Mouse (Mus musculus): ENCODE data around the gene Apbb2.
"Not testable (repeated sequence)": the region's sequence is repeated elsewhere in the genome, so short reads cannot be mapped to it uniquely, and the experiment has no call there.

Gene Apbb2

GRCm38 (mm10) chr5:66263398-66263797 is 355.2 kb downstream of the Apbb2 start:
- no peak for DNase-seq

DNA sequence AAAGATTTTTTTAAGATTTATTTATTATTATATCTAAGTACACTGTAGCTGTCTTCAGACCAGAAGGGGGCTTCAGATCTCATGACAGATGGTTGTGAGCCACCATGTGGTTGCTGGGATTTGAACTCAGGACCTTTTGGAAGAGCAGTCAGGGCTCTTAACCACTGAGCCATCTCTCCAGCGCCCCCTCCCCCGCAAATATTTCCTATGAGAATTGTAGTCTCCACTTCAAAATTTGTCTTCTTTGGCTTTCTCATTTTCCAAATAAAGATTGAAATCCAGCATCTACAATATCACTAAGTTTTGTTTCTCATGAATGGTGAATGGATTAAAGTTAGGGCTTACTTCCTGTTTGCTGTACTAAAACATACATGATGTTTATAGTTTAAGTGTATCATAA is 356.1 kb downstream of the Apbb2 start:
- no peak for DNase-seq

- DNase-seq: peak; percentile 61
Measured at GRCm38 (mm10) chr5:66259756-66260448, 358.7 kb downstream of the Apbb2 start, which contains the start of gene Nsun7. TSS of gene Nsun7 (plus strand) at chr5:66259897.

GRCm38 (mm10) chr5:66259431-66259755 is 359.2 kb downstream of the Apbb2 start:
- DNase-seq: not testable (repeated sequence)

DNA sequence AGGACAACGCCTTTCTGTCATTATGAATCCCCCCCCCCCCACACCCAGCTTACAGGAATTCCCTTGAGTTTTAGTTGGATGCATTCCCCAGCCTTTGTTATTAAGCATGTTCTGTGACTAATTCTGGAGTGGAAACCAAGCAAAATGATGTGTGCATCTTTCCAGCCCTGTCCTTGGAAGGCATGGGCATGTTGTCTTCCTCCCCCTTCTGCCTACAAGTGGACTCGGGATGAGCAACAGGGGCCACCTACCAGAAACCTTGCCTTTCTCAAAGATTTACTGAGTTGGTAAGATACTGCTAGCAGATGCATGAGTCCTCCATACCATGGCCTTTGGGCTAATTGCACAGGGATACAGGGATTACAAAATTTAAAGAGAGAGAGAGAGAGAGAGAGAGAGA is 359.6 kb downstream of the Apbb2 start:
- DNase-seq: no peak

GRCm38 (mm10) chr5:66255044-66255443 is 363.5 kb downstream of the Apbb2 start:
- no peak for DNase-seq

- no peak for DNase-seq
Measured at GRCm38 (mm10) chr5:66253219-66253618, 365.4 kb downstream of the Apbb2 start.

All from thymus, postnatal 36 days (tissue).